Mouse (Mus musculus) right cerebral cortex, postnatal 10 days (tissue): ENCODE measurements at regions not wholly inside any gene's neighbourhood (a gene's known extent, or its start where the extent isn't known, plus 50 kb on each side); places are given as distances from the start of the nearest gene placed in this dataset.
A peak's percentile ranks its signal among the peaks of the same experiment; 100 is the strongest.

Source experiments
- DNase-seq, 2 experiments: peaks; one replicate each; pipeline ENCODE4 v3.0.0; 2021; ENCODE audit warnings: low spot score in 2 of 2

GRCm38 (mm10) chr6:35608336-35608735 lies 68.6 kb upstream of the Mtpn start:
- no peak for DNase-seq

- no peak for DNase-seq
Observed at GRCm38 (mm10) chr6:35605100-35605499, 65.4 kb upstream of the Mtpn start.

- DNase-seq, result no peak
Observed at GRCm38 (mm10) chr6:35601373-35601772, 61.7 kb upstream of the Mtpn start.

GRCm38 (mm10) chr6:35599841-35600240 lies 60.2 kb upstream of the Mtpn start:
- DNase-seq, result no peak

GRCm38 (mm10) chr6:35598406-35599185 lies 58.9 kb upstream of the Mtpn start:
- DNase-seq, result peak; percentile 70 to 81

GRCm38 (mm10) chr6:35595012-35595411 lies 55.3 kb upstream of the Mtpn start:
- no peak for DNase-seq

- no peak for DNase-seq
Observed at GRCm38 (mm10) chr6:35592234-35592633, 52.5 kb upstream of the Mtpn start.
